Mouse (Mus musculus): ENCODE results near the gene Zfp69. TPM values are rescaled to one million over a fixed set of nuclear protein-coding genes. Genes with fewer than 3 reads are reported as not detected.

Gene Zfp69
- polyA plus RNA-seq, 1 experiment from 2014 or later, result 6.4 TPM

GRCm38 (mm10) chr4:120893656-120894401 lies 57.7 kb downstream of the Zfp69 start:
- no peak for ATAC-seq (ENCODE audit: insufficient read depth, low FRiP score, low read depth)
- H3K9me3 ChIP-seq, result no peaks in the 10 kb centered on the region

GRCm38 (mm10) chr4:120892516-120892915 lies 59.0 kb downstream of the Zfp69 start:
- Histone ChIP-seq H3K4me1 (no peaks in the 10 kb centered on the region), H3K9me3 (no peaks in the 10 kb centered on the region), H3K4me2 (no peak overlapping the region), H3K36me3 (no peaks in the 10 kb centered on the region), H3K9ac (no peak overlapping the region), H3K4me3 (replicated peaks) (no peak overlapping the region), H3K27ac (no peak overlapping the region), H3K27me3 (replicated peaks) (no peaks in the 10 kb centered on the region)
- ATAC-seq (ENCODE audit: insufficient read depth, low FRiP score, low read depth), result no peak
- WGBS, result 35% methylated on average over 1 of the region's 1 CpGs

More at GRCm38 (mm10) chr4:120893656-120894401, 57.7 kb downstream of the Zfp69 start:
- Histone ChIP-seq H3K27me3 (replicated peaks) (no peaks in the 10 kb centered on the region), H3K4me3 (replicated peaks) (no peak overlapping the region), H3K27ac (no peak overlapping the region), H3K9ac (no peak overlapping the region), H3K36me3 (no peaks in the 10 kb centered on the region), H3K4me2 (no peak overlapping the region), H3K4me1 (no peaks in the 10 kb centered on the region)
- WGBS, result 55% methylated on average over 11 of the region's 11 CpGs

GRCm38 (mm10) chr4:120891960-120892359 lies 59.5 kb downstream of the Zfp69 start:
- Histone ChIP-seq H3K4me1 (no peaks in the 10 kb centered on the region), H3K36me3 (no peaks in the 10 kb centered on the region), H3K4me3 (replicated peaks) (no peak overlapping the region), H3K27ac (no peak overlapping the region), H3K4me2 (no peak overlapping the region), H3K27me3 (replicated peaks) (no peaks in the 10 kb centered on the region), H3K9ac (no peak overlapping the region), H3K9me3 (no peaks in the 10 kb centered on the region)
- ATAC-seq (ENCODE audit: insufficient read depth, low FRiP score, low read depth), result no peak

GRCm38 (mm10) chr4:120890754-120891440 lies 60.6 kb downstream of the Zfp69 start:
- H3K4me1 ChIP-seq, result no peaks in the 10 kb centered on the region; the same call in 1 of the 2 replicates
- H3K27ac ChIP-seq, result no peak overlapping the region
- no peak; the same call in 1 of the 2 replicates for ATAC-seq (ENCODE audit: insufficient read depth, low FRiP score, low read depth)
- no peaks in the 10 kb centered on the region for H3K27me3 ChIP-seq (replicated peaks)
- H3K36me3 ChIP-seq, result no peaks in the 10 kb centered on the region
- no peak overlapping the region for H3K4me3 ChIP-seq (replicated peaks)
- 66% methylated on average over 11 of the region's 11 CpGs for WGBS
- H3K9me3 ChIP-seq, result no peaks in the 10 kb centered on the region
- H3K4me2 ChIP-seq, result no peak overlapping the region
- no peak overlapping the region for H3K9ac ChIP-seq

- no peak for ATAC-seq (ENCODE audit: insufficient read depth, low FRiP score, low read depth)
- Histone ChIP-seq H3K4me3 (replicated peaks) (no peak overlapping the region), H3K4me1 (no peaks in the 10 kb centered on the region; the same call in 1 of the 2 replicates), H3K27ac (no peak overlapping the region), H3K36me3 (no peaks in the 10 kb centered on the region), H3K9ac (no peak overlapping the region), H3K27me3 (replicated peaks) (no peaks in the 10 kb centered on the region), H3K9me3 (no peaks in the 10 kb centered on the region), H3K4me2 (no peak overlapping the region)
- WGBS, result 66% methylated on average over 8 of the region's 8 CpGs
These were observed 62.6 kb downstream of the Zfp69 start for GRCm38 (mm10) chr4:120888884-120889283.

- Histone ChIP-seq H3K36me3 (no peaks in the 10 kb centered on the region), H3K27ac (no peak overlapping the region), H3K4me1 (no peaks in the 10 kb centered on the region; the same call in 1 of the 2 replicates), H3K4me2 (no peak overlapping the region), H3K9ac (no peak overlapping the region), H3K4me3 (replicated peaks) (no peak overlapping the region), H3K27me3 (replicated peaks) (no peaks in the 10 kb centered on the region), H3K9me3 (no peaks in the 10 kb centered on the region)
- ATAC-seq (ENCODE audit: insufficient read depth, low FRiP score, low read depth), result no peak
- 33% methylated on average over 8 of the region's 8 CpGs for WGBS
These were observed 64.0 kb downstream of the Zfp69 start for GRCm38 (mm10) chr4:120887381-120888112.

GRCm38 (mm10) chr4:120886811-120887210 lies 64.7 kb downstream of the Zfp69 start:
- H3K4me2 ChIP-seq, result no peak overlapping the region
- no peaks in the 10 kb centered on the region for H3K27me3 ChIP-seq (replicated peaks)
- H3K9me3 ChIP-seq, result no peaks in the 10 kb centered on the region
- no peak overlapping the region for H3K9ac ChIP-seq
- WGBS, result 77% methylated on average over 5 of the region's 5 CpGs
- H3K4me1 ChIP-seq, result no peaks in the 10 kb centered on the region; the same call in 1 of the 2 replicates
- H3K4me3 ChIP-seq (replicated peaks), result no peak overlapping the region
- H3K36me3 ChIP-seq, result no peaks in the 10 kb centered on the region
- H3K27ac ChIP-seq, result no peak overlapping the region
- ATAC-seq (ENCODE audit: insufficient read depth, low FRiP score, low read depth), result no peak

- no peak overlapping the region for H3K4me3 ChIP-seq (replicated peaks)
- H3K4me1 ChIP-seq, result peaks cover under 1% of the 10 kb centered on the region; the same call in 1 of the 2 replicates
- no peak for ATAC-seq (ENCODE audit: insufficient read depth, low FRiP score, low read depth)
- H3K27me3 ChIP-seq (replicated peaks), result no peaks in the 10 kb centered on the region
- no peak overlapping the region for H3K27ac ChIP-seq
- H3K9ac ChIP-seq, result no peak overlapping the region
- H3K9me3 ChIP-seq, result no peaks in the 10 kb centered on the region
- 28% methylated on average over 4 of the region's 4 CpGs for WGBS
- no peak overlapping the region for H3K4me2 ChIP-seq
- no peaks in the 10 kb centered on the region for H3K36me3 ChIP-seq
These were observed 65.4 kb downstream of the Zfp69 start for GRCm38 (mm10) chr4:120886131-120886530.

GRCm38 (mm10) chr4:120885208-120886120 lies 66.0 kb downstream of the Zfp69 start:
- Histone ChIP-seq H3K9ac (no peak overlapping the region), H3K4me3 (replicated peaks) (no peak overlapping the region), H3K27ac (no peak overlapping the region), H3K36me3 (no peaks in the 10 kb centered on the region), H3K4me2 (no peak overlapping the region), H3K27me3 (replicated peaks) (no peaks in the 10 kb centered on the region), H3K4me1 (peaks cover 4% of the 10 kb centered on the region; the same call in 1 of the 2 replicates), H3K9me3 (no peaks in the 10 kb centered on the region)
- ATAC-seq (ENCODE audit: insufficient read depth, low FRiP score, low read depth), result no peak
- WGBS, result 29% methylated on average over 13 of the region's 13 CpGs

GRCm38 (mm10) chr4:120882002-120882625 lies 69.4 kb downstream of the Zfp69 start:
- Histone ChIP-seq H3K4me2 (no peak overlapping the region), H3K27me3 (replicated peaks) (no peaks in the 10 kb centered on the region), H3K36me3 (no peaks in the 10 kb centered on the region), H3K9me3 (no peaks in the 10 kb centered on the region), H3K9ac (no peak overlapping the region), H3K4me1 (peaks cover 4% of the 10 kb centered on the region; the same call in 1 of the 2 replicates), H3K4me3 (replicated peaks) (no peak overlapping the region), H3K27ac (no peak overlapping the region)
- WGBS, result 50% methylated on average over 5 of the region's 5 CpGs
- no peak for ATAC-seq (ENCODE audit: insufficient read depth, low FRiP score, low read depth)
